In genomic region chr1:34602363-34602762, GRCm38 (mm10) we compare ENCODE assay signal across 9 mouse cellular contexts. TPM values are rescaled to one million over a fixed set of nuclear protein-coding genes. Genes with fewer than 3 reads are reported as not detected.
DNase-seq lines count a peak whose midpoint lies in the region; ATAC-seq and TF ChIP-seq lines count a peak whose summit lies in the region.
"Had no signal": no experiment of that assay in that cellular context is flagged by ENCODE, and none has a peak within 500 bp of the region (broad histone marks: within the 10 kb centered on the region; RNA-seq: fewer than 3 reads in every experiment).

No protein-coding gene starts in this region.

- no peak for TF ChIP-seq POLR2A in liver, adult 2 months (IDR thresholded peaks at IDR 0.05; ENCODE audit: extremely low read depth, insufficient read depth, low read length)

- WGBS in liver, adult 2 months = 9% methylated on average over 8 of the region's 8 CpGs
- WGBS in neural tube, embryonic 11.5 days = 12% methylated on average over 8 of the region's 8 CpGs

- no peak overlapping the region for H3K4me3 ChIP-seq in liver, adult 2 months (ENCODE audit: insufficient read depth, low read depth, low read length)
- H3K4me3 ChIP-seq in neural tube, embryonic 11.5 days (ENCODE audit: low read depth, low read length) = no peak overlapping the region

- no peaks in the 10 kb centered on the region for H3K27me3 ChIP-seq in liver, adult 2 months (ENCODE audit: control insufficient read depth, insufficient read depth, low read length)
- no peaks in the 10 kb centered on the region for H3K27me3 ChIP-seq in neural tube, embryonic 11.5 days (ENCODE audit: control insufficient read depth, insufficient read depth, low read length)

- no peaks in the 10 kb centered on the region for H3K4me1 ChIP-seq in liver, adult 2 months (ENCODE audit: control insufficient read depth, insufficient read depth, low read length)
- H3K4me1 ChIP-seq in neural tube, embryonic 11.5 days (ENCODE audit: control insufficient read depth, insufficient read depth, low read length) = no peaks in the 10 kb centered on the region

- DNase-seq in adrenal gland, adult (ENCODE audit: inconsistent age in 2 of 2, low spot score in 1 of 2) = peak; percentile 41 to 83
- peak; percentile 20 for DNase-seq in gastrocnemius, postnatal 25 days
- peak; percentile 21 to 52 for DNase-seq in kidney, adult 8-10 months
- peak; percentile 45 for DNase-seq in liver, adult 2 months (ENCODE audit: extremely low read depth, low read depth, low spot score)
- peak; percentile 83 for DNase-seq in neural tube, embryonic 11.5 days (ENCODE audit: low spot score)
- peak; percentile 78 for DNase-seq in testis, postnatal 10 days (ENCODE audit: low spot score)

- TF ChIP-seq CTCF in liver, adult 2 months (IDR thresholded peaks at IDR 0.05; ENCODE audit: low read depth, low read length) = peak; percentile 97

- H3K9ac ChIP-seq in liver, adult 2 months (ENCODE audit: low read depth, low read length) = no peak overlapping the region
- H3K9ac ChIP-seq in neural tube, embryonic 11.5 days (ENCODE audit: low read length) = no peak overlapping the region

- H3K79me2 ChIP-seq in liver, adult 2 months (ENCODE audit: control insufficient read depth, insufficient read depth, low read length) = no peaks in the 10 kb centered on the region

- H3K36me3 ChIP-seq in liver, adult 2 months (ENCODE audit: control insufficient read depth, insufficient read depth, low read length) = no peaks in the 10 kb centered on the region
- no peaks in the 10 kb centered on the region for H3K36me3 ChIP-seq in neural tube, embryonic 11.5 days (ENCODE audit: control insufficient read depth, insufficient read depth, low read length)

- ATAC-seq in CD4-positive, CD25-positive, alpha-beta regulatory T cell, adult 4 months = peak; percentile 75
- ATAC-seq in common myeloid progenitor, adult 5-6 weeks (replicated peaks; ENCODE audit: low read depth, poor library complexity, severe bottlenecking) = peak; percentile 98
- no peak for ATAC-seq in neural tube, embryonic 11.5 days (ENCODE audit: insufficient read depth, low FRiP score, low TSS enrichment)

- no peak overlapping the region for H3K27ac ChIP-seq in liver, adult 2 months (replicated peaks; ENCODE audit: insufficient read depth, low read depth, low read length)
- no peak overlapping the region for H3K27ac ChIP-seq in neural tube, embryonic 11.5 days (ENCODE audit: low read depth, low read length)

- H3K9me3 ChIP-seq in neural tube, embryonic 11.5 days (ENCODE audit: control insufficient read depth, low read length) = no peaks in the 10 kb centered on the region

- no peak overlapping the region for H3K4me2 ChIP-seq in neural tube, embryonic 11.5 days (ENCODE audit: low read depth)

RNA-seq across cellular contexts. Expression of gene Amer3, which starts 22.9 kb away (rescaled TPM):
- not detected for polyA plus RNA-seq in CD4-positive, CD25-positive, alpha-beta regulatory T cell, adult 4 months (2017; shearing (Covaris generic))
- total RNA-seq in common myeloid progenitor, adult 5-6 weeks (2017) = not detected in 2 replicates
- total RNA-seq in gastrocnemius, postnatal 25 days (2021) = not detected
- not detected in 2 replicates for total RNA-seq in liver, adult 2 months (2014; rRNA removed)
- not detected in 2 replicates for polyA plus RNA-seq in liver, adult 2 months (2012; rRNA removed)
- polyA plus RNA-seq in neural tube, embryonic 11.5 days (2014; fragmentation: Nextera tagmentation; extraction: Ambion mirVana) = 5.0 and 5.6 TPM in 2 replicates
- polyA plus RNA-seq: heart, embryonic 14.5 days had no signal

RNA-seq across cellular contexts. Expression of gene Prss40, which starts 41.6 kb away (rescaled TPM):
- polyA plus RNA-seq in CD4-positive, CD25-positive, alpha-beta regulatory T cell, adult 4 months (2017; shearing (Covaris generic)) = not detected
- total RNA-seq in common myeloid progenitor, adult 5-6 weeks (2017) = not detected in 2 replicates
- total RNA-seq in gastrocnemius, postnatal 25 days (2021) = not detected
- total RNA-seq in liver, adult 2 months (2014; rRNA removed) = not detected in 2 replicates
- not detected in 2 replicates for polyA plus RNA-seq in liver, adult 2 months (2012; rRNA removed)
- not detected in 2 replicates for polyA plus RNA-seq in neural tube, embryonic 11.5 days (2014; fragmentation: Nextera tagmentation; extraction: Ambion mirVana)
- polyA plus RNA-seq: heart, embryonic 14.5 days had no signal

Comparison
In these comparisons a context has a peak if more than half of its experiments do, and no peak if none do; other contexts are left out.
1. DNase-seq: peak in every context shown above with its lines; median percentile 83 in neural tube, embryonic 11.5 days; 78 in testis, postnatal 10 days; 62 in adrenal gland, adult; 45 in liver, adult 2 months; 36 in kidney, adult 8-10 months; 20 in gastrocnemius, postnatal 25 days.